Mouse (Mus musculus): ENCODE measurements at regions not wholly inside any gene's neighbourhood (a gene's known extent, or its start where the extent isn't known, plus 50 kb on each side); places are given as distances from the start of the nearest gene placed in this dataset.
A peak's percentile ranks its signal among the peaks of the same experiment; 100 is the strongest.

DNA sequence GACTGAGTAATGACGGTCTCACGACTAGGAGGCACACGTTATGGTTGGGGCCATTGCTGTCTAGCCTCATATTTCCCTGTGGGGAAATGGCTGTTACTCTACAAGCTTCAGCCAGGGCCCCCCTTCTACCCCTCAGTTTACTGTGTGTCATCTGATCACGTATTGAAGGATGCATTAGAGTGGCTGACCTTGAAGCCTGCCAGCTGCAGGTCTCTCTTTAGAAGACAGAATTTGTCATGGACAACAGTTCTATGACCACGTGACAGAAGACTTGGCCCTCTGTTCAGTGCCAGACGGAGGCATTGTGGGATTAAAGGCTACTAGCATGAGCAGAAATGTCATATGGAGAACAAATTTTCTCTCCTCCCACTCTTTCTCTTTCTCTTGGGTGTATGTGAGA lies 115.6 kb downstream of the Gas1 start:
- DNase-seq (ENCODE audit: low spot score), result no peak

DNA sequence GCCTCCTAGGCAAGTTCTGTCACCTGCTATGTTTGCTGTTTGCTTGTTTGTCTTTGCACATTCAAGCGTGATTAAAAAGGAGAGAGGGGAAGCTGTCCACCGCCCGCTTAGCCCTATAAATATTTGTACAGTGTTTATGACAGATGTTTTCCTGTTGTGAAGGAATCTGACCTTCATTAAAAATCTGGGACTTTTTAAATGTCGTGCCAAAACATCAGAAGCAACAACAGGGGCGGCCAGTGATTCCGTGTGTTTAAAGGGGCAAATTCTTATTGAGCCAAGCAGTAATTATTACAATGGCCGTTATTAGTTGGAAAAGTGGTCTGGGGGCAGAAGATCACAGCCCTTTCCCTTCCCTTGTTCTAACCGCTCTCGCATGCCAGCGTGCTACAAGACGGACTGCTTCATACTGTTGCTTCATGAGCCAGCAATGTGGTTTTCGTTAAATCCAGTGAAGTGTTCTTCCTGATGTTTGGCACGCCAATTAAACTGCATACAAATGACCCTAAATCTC lies 119.3 kb downstream of the Gas1 start:
- DNase-seq (ENCODE audit: low spot score), result no peak

DNA sequence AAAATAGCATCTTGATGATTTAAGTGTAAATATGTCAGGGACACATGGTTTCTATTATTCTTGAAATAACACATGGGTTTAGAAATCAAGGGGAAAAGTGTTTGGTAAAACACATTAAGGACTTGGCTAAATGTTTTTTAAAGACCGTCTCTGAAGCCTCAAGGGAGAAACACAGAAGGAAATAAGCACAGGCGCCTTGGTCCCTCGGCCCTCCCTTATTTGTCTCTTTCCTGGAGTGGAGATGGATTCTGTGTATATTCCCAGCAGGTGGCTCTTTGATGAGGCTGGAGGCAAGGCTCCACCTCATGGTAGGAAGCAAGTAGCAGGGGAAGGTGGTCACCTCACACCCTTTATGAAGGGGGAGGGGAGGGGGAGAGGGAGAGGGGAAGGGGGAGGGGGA lies 122.6 kb downstream of the Gas1 start:
- no peak for DNase-seq (ENCODE audit: low spot score)

DNA sequence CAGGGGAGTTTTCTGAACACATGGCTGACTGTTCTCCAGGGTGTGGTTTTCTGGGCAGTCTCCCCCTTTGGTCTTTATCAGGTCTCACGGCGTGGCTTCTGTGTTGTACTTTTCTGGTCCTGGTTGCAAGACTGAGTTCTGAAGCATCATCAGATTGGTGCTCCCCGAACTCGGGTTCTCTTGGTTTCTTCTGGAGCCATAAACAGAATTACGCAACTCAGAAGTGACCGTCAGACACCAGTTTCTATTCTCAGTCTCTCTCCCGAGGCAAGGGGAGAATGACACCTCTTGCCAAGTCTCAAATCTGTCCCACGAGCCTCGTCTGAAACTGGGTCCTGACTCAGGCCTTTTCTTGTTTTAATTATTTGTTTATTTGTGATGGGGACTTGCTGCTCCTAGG lies 123.1 kb downstream of the Gas1 start:
- DNase-seq (ENCODE audit: low spot score), result no peak

DNA sequence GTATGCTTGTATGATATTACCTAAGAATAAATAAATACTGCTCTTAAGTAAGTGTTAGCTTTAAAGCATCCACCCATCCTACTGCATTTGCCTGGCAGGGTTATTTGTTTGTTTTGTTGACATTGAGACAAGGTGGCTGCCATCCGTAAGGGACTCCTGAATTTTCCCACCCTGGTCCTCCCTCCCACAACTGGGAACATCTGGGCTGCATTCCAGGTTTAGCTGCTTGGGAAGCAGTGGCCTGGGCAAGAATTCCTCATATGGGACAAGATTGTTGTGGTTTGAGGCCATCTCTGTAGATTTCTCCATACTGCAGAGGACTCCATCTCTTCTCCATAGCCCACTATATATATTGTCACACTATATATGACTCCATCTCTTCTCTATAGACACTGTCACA lies 125.3 kb downstream of the Gas1 start:
- DNase-seq (ENCODE audit: low spot score), result no peak

DNA sequence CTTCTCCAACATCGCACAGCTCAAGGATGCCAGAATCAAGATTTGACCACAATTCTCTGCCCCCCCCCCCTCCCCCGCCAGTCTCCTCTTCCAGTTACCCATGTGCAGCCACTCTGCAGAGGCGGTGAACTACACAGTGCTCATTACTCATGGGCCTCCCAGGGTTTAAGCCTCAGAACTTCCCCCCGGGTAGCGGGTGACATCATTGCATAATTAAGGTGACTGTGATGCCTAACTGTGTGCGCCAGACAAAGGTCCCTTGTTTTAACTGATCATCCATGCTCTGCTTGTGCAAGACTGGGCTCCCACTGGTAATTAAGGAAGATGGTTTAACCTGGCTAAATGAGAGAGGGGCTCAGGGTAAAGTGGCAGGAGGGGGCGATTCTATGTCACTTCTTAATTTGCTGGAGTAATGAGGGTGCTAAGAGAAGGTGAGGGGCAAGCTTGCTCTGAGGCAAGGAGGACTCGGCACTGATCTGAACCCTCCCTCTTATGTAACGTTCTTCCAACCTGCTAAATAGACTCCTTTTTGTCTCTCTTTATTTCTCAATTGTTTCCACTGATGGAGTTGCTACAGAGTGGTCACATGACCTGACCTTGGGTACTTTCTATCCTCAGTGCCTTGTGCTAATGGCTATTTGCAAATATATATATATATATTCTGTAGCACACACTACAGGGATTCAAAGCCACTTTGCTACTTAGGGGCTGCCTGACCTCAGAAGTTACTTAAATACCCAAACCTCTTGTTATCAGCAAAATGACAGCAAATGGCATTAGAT lies 126.2 kb downstream of the Gas1 start:
- DNase-seq (ENCODE audit: low spot score), result no peak

DNA sequence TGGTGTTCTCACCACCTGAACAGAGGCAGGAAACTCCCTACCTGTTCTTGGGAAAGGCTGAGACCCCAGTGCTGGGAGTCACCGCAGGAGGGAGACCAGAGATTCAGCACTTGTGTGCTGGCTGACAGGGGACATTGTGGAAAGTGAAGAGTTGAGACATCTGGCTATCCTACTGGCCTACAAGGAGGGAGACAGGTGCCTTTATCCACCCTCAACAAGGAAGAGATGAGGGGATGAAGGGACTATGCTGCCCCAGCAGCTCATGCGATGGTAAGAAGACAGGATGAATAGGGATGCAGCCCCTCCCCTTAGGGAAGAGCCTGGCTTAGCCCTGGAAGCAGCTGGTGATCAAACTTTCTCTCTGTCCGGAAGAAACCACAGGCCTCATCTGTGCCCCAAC lies 127.5 kb downstream of the Gas1 start:
- DNase-seq (ENCODE audit: low spot score), result no peak

DNA sequence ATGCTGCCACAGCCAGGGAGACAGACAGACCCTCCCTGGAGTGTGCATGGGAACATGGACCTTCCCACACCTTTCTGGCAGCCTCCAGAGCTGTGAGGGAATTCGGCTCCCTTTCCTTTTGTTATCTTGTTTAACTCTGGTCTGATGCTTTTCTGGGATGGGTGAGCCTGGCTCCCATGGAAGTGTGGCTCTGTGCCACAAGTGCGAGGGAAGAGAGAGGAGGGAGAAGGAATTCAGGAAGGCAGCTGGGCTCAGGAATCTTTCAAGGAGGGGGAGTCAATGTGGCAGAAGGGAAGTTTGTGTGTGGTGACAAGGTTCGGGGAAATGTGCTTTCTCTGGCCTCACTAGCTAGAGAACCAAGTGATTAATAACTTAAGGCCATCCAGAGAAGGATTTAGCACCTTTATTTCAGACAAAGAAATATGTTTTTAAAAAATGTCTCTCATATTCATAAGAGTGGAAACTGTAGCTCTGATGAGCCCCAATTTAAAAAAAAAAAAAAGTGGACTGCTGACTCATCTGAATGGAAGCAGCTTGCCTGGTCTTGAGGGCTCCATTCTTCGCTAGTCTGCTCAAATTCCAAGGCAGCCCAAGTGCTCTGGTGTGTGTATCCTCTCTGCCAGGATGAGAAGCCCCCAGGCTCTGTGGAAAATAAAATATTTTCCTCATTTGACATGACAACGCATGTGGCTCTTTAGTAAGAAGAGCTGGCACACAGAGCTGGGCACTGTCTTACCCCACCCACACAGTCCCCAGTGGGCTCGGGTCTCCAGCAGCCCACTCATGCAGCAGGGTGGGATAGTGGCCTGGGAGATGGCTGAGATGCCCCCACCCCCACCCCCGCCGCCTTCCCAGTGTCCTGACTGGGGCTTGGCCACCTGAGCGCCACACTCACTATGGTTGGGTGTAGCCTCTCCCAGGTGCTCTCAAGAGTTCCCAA lies 129.1 kb downstream of the Gas1 start:
- DNase-seq (ENCODE audit: low spot score), result no peak

DNA sequence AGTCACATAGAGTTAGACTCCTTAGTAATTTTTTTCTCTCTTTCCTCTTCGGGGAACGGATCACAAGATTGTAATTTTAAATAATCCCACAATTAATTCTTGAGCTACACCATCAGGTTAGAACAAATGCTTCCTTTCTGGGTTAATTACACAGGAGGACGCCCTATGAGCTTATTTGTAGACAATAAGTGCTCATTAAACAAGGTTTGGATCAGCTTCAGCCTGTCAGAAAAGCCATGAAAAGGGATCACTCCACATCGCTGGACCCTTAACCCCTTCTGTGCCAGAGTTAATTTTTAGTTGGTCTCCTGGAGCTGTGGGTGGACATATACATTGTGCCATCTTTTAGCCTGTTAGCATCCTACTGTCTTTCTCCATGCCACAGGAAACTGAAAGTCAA lies 131.4 kb downstream of the Gas1 start:
- no peak for DNase-seq (ENCODE audit: low spot score)

DNA sequence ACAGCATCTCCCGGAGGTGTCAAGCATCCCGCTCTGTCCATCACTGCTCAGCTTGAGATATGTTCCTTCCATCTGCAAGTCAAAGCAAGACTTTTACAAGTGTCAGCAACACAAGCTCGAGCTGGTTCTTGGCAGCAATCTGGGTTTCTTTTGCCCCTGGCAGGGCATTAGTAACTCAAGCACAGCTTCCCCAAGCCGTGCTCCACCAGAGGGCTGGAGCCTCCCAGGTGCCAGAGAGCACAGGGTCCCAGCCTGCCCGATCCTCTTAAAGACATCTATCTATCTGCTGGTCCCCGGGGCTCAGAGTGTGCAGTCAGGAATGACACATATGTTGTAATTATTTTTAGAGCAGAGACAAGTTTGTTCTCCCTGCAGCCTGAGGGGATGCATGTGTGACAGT lies 132.3 kb downstream of the Gas1 start:
- DNase-seq (ENCODE audit: low spot score), result no peak

DNA sequence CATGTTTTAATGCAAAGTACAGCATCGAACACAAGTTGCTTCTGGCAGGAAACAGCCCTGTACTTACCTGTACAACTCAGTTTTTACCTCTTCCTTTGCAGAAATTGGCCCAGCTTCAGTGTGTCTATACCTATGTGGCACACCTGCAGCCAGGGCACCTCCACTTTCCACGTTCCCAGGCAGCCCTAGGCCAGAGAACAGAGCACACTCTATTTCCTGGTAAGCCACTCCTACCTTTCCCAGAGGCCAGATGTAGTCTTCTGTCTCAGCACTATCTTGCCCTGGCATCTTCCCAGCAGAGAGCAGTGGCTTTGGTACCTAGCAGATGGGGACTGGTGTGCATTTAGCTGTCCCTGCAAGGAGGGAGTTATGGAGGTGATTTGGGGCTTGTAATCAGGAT lies 134.7 kb downstream of the Gas1 start:
- no peak for DNase-seq (ENCODE audit: low spot score)

DNA sequence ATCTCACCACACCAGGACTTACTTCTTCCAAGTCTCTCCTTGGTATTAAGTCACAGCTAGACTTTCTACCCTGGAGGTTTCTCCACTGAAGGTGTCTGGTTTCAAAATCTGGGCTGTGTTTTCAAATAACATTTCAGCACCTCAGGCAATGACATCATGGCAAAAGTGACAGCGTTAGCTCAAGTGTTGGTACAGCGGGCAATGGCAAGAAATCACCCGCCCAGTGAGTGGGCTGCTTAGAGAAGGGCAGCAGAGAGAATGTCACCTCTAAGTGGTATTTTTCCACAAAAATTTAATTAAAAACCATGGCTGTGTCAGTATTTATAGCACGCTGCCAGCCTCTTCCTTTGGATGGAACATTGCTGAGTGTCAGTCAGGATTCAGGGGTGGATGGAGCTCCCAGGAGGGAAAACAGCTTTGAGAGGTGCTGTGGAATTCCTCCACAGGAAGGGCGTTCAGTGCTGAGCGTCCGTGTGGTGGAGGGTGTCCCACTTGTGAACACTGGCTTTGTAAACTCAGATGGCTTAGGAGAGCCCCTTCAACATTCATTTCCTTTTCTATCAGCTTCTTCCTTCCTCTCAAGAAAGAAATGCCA lies 141.5 kb downstream of the Gas1 start:
- no peak for DNase-seq (ENCODE audit: low spot score)

DNA sequence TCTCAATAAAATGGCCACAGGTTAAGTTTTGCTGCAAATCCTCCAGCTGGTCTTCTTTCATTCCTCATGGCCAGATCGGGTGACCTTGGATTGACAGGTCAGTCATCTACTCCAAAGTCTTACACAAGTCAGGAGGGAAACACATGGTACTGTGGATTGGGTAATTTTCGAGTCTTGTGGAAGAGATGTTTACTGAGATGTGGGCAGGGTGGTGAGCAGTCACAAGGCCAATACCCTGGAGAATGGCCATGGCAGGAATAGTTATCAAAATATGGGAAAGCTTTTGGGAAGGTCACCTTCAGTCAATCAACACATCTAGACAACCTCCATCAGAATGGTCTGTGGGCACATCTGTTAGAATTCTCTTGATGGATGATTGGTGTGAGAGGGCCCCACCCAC lies 144.0 kb downstream of the Gas1 start:
- DNase-seq (ENCODE audit: low spot score), result no peak

DNA sequence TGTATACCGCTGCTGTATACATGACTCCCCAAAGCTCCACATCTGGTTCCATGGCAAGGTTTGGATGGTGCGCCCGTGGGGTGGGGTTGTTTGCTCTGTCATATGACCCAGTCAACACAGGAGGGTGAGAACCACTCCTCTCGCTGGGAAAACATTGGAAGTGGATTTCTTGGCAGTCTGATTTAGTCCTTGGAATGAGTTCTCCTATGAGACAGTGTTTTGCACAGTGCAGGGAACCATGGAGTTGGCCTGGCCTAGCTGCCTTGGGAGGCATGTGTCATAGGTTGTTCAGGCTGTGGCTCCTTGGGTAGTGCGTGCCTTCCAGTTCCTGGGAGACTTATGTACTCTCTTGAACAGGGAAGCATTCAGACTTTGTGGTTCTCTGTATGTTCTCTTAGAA lies 144.6 kb downstream of the Gas1 start:
- no peak for DNase-seq (ENCODE audit: low spot score)

DNA sequence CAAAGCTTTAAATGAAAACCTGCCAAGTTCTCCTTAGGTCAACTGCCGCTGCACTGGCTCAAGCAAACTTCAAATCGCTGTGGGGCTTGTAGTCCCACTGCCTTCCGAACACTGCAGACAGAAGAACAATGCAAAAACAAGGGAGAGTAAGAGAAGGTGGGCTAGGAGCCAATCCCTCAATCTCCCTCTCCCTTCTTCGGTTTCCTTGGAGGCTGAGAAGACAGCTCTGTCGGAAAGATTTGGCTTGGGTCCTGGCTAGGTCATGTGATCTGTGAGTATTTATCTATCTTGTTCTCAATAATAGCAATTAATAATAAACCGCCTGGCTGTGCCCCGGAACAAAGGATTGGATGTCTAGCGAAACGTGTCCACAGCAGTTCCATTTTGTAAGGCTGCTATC lies 147.6 kb downstream of the Gas1 start:
- no peak for DNase-seq (ENCODE audit: low spot score)

DNA sequence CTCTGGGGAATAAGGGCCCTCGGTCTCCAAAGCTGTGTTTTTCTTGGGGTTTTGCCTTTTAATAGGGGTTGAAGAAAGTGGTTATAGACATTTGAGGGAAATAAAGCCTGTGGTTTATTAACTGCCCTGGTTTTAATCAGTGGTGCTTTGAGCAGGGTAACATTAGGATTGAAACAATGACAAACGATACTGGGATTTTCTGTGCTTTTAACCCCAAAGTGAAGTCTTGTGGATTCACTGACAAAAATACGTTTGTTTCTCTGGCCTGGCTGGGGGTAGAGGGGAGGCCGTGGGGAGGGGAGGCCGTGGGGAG lies 157.0 kb downstream of the Gas1 start:
- DNase-seq (ENCODE audit: low spot score), result no peak

DNA sequence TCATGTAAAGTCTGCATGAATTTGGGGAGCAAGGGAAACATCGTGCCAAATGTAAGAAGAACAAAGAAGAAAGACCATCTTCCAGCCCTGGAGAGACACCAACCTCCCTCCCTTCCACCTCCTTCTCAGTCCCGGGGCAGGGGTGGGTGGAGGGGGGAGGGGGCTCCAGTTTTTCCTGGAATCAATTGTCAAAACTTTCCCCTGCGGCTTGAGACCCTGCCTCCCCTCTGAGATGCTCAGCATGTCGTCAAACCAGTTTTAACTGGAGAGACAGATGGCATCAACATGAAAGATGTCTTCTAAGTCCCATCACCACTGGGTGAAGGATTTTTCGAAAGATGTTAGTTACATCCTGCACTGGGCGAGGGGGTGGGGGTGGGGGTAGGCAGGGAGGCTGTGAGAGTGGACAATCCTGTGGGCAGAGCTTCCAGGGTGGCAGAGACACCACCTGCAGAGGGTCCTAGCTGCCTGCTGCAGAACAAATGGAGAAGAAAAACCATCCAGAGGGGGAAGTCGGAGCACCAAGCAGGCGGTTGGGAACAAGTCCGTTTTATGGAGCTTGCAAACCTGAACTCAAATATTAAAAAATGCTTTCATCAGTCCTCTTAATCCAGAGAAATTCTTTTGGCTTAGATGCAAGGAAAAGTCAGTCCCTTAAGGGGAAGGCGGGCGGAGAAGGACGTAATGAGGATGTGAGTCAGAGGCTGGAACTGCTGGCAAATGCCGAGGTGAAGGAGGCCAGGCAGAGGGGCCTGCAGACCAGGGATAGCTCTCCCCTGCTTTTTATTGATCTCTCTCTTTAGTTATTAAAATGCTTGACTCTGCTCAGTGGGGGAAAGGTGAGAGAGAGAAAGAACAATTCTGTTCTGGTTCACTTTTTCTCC lies 157.6 kb downstream of the Gas1 start:
- DNase-seq (ENCODE audit: low spot score), result no peak

DNA sequence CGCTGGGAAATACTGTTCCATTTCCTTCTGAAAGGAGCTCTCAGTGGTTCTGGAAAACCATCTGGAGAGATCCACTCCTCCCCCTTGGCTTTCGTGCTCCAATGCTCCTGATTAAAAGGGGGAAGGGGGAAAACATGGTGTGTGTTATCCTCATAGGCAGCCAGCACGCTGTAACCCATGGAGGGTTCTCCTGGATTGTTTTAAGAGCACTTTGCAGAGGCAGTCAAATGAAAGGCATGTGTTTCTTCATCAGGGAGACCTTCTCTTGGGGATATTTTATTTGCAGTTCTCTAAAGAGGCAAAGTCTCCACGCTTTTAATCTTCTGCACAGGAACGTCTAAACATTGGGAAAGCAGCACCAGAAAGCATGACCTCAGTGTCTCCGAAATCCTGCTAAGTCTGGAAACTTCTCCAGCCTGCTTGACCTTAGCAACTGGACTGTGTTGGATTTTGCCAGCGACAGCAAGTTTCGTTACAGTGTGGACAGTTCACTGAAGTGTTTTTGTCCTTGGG lies 161.3 kb downstream of the Gas1 start:
- DNase-seq (ENCODE audit: low spot score), result peak; percentile 43

DNA sequence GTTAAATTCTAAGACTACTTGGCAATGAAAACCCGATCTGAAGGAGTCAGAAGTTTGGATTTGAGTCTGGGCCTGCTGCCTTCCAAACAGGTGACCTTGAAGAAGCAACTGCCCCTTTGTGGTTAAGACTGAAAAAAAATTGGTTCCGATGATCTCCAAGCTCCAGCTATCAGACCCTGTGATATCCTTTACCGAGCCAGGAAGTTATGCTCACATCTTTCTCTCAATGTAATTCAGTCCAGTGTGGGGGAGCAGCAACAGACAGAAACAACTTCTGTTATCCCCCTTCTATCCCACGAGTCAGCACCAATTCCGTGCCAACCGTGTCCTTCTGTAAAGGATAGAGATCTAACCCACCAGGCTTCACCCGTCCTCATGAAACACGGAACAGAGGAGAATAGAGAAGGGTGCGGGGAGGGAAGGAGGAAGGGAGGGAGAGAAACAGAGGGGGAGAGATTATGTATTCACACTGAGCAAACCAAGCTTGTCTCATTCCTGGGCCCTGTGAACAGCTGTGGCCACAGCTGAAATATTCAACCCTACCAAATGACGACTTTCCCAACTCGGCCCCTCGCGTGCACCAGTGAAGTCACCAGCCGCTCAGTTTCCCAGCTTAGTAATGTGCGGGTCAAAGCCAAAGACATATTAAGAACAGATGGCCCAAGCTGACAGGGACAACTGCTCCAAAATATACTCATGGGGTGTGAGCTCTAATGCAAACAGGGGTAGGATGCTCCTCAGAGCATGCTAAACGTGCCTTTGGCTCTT lies 164.9 kb downstream of the Gas1 start:
- peak; percentile 13 for DNase-seq (ENCODE audit: low spot score)

DNA sequence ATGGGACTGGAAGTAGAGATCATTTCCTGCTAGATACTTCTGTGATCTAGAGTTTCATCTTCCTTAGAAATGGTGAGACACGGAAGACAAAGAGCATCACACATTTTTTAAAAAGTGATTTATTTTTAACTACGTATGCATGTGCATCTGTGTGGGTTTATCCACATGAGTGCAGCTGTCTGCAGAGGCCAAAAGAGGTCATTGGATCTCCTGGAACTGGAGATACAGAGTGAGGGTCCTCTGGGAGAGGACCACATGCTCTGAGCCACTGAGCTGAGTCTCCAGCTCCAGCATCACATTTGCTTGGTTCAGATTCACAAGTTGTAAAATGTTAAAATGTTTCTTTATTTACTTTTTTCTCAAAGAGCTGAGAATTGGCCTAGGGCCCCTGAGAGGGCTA lies 166.1 kb downstream of the Gas1 start:
- DNase-seq (ENCODE audit: low spot score), result no peak

DNA sequence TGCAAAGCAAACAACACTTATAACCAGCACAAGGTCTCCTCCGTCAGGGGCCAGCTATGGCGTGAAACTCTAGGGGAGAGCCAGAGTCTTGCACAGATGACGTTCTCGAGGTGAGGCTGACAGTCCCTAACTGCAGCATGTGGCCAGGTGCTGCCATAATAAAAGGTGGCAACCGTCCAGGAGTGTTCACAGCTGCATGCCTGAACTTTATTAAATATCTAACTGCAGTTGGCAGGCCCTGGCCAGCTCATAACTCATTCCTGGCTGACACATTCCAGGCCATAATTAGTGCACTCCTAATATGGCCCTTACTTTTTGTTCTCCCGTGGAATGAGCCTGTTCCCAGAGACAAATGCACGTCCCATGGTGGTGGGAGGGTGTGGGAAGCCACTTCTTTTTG lies 169.6 kb downstream of the Gas1 start:
- no peak for DNase-seq (ENCODE audit: low spot score)
